Mouse (Mus musculus): ENCODE data around the gene Usp44. TPM values are rescaled to one million over a fixed set of nuclear protein-coding genes. Genes with fewer than 3 reads are reported as not detected.
"Not testable (repeated sequence)": the region's sequence is repeated elsewhere in the genome, so short reads cannot be mapped to it uniquely, and the experiment has no call there.

Usp44 gene
- polyA plus RNA-seq, 1 experiment: 1.3 TPM

GRCm38 (mm10) chr10:93831730-93832574 is 597 bp downstream of the Usp44 start:
- no peak for TF ChIP-seq POLR2A (IDR thresholded peaks at IDR 0.05; ENCODE audit: control insufficient read depth, extremely low read depth, insufficient read depth, low read length, poor library complexity)
- TF ChIP-seq CTCF (IDR thresholded peaks at IDR 0.05; ENCODE audit: borderline replicate concordance, control insufficient read depth, extremely low read depth, insufficient read depth, low read length, poor library complexity): no peak
- no peaks in the 10 kb centered on the region for H3K36me3 ChIP-seq (ENCODE audit: control insufficient read depth, insufficient read depth, low read length)
- peaks cover 17% of the 10 kb centered on the region for H3K4me1 ChIP-seq (replicated peaks; ENCODE audit: control insufficient read depth, insufficient read depth, low read length)
- peaks cover 4% of the 10 kb centered on the region; the same call in 1 of the 2 replicates for H3K27me3 ChIP-seq (ENCODE audit: control insufficient read depth, insufficient read depth, low read length)
- H3K27ac ChIP-seq (ENCODE audit: control insufficient read depth, insufficient read depth, low read length): no peak overlapping the region
- H3K4me3 ChIP-seq (ENCODE audit: control insufficient read depth, insufficient read depth, low read length): no peak overlapping the region
- WGBS: 61% methylated on average over 18 of the region's 18 CpGs
- DNase-seq: no peak

- no peak for TF ChIP-seq POLR2A (IDR thresholded peaks at IDR 0.05; ENCODE audit: control insufficient read depth, extremely low read depth, insufficient read depth, low read length, poor library complexity)
- no peak for TF ChIP-seq CTCF (IDR thresholded peaks at IDR 0.05; ENCODE audit: borderline replicate concordance, control insufficient read depth, extremely low read depth, insufficient read depth, low read length, poor library complexity)
- peaks cover 4% of the 10 kb centered on the region; the same call in 1 of the 2 replicates for H3K27me3 ChIP-seq (ENCODE audit: control insufficient read depth, insufficient read depth, low read length)
- H3K27ac ChIP-seq (ENCODE audit: control insufficient read depth, insufficient read depth, low read length): no peak overlapping the region
- H3K4me3 ChIP-seq (ENCODE audit: control insufficient read depth, insufficient read depth, low read length): no peak overlapping the region
- DNase-seq: no peak
- H3K36me3 ChIP-seq (ENCODE audit: control insufficient read depth, insufficient read depth, low read length): no peaks in the 10 kb centered on the region
- H3K4me1 ChIP-seq (replicated peaks; ENCODE audit: control insufficient read depth, insufficient read depth, low read length): peaks cover 17% of the 10 kb centered on the region
- WGBS: 82% methylated on average over 9 of the region's 9 CpGs
These were observed 1.5 kb downstream of the Usp44 start for GRCm38 (mm10) chr10:93832811-93833210.

- no peak for TF ChIP-seq CTCF (IDR thresholded peaks at IDR 0.05; ENCODE audit: borderline replicate concordance, control insufficient read depth, extremely low read depth, insufficient read depth, low read length, poor library complexity)
- no peak for TF ChIP-seq POLR2A (IDR thresholded peaks at IDR 0.05; ENCODE audit: control insufficient read depth, extremely low read depth, insufficient read depth, low read length, poor library complexity)
- peak overlapping the region; percentile 63 for H3K4me3 ChIP-seq (ENCODE audit: control insufficient read depth, insufficient read depth, low read length)
- H3K27me3 ChIP-seq (ENCODE audit: control insufficient read depth, insufficient read depth, low read length): peaks cover 4% of the 10 kb centered on the region; the same call in 1 of the 2 replicates
- no peak overlapping the region for H3K27ac ChIP-seq (ENCODE audit: control insufficient read depth, insufficient read depth, low read length)
- WGBS: 11% methylated on average over 16 of the region's 16 CpGs
- peaks cover 17% of the 10 kb centered on the region for H3K4me1 ChIP-seq (replicated peaks; ENCODE audit: control insufficient read depth, insufficient read depth, low read length)
- no peak for DNase-seq
- H3K36me3 ChIP-seq (ENCODE audit: control insufficient read depth, insufficient read depth, low read length): no peaks in the 10 kb centered on the region
These were observed 2.0 kb downstream of the Usp44 start for GRCm38 (mm10) chr10:93833370-93833698.

GRCm38 (mm10) chr10:93833699-93834393 is 2.5 kb downstream of the Usp44 start:
- Histone ChIP-seq H3K4me1 (replicated peaks; ENCODE audit: control insufficient read depth, insufficient read depth, low read length) (peaks cover 17% of the 10 kb centered on the region), H3K4me3 (ENCODE audit: control insufficient read depth, insufficient read depth, low read length) (peak overlapping the region; percentile 63), H3K27me3 (ENCODE audit: control insufficient read depth, insufficient read depth, low read length) (peaks cover 4% of the 10 kb centered on the region; the same call in 1 of the 2 replicates), H3K27ac (ENCODE audit: control insufficient read depth, insufficient read depth, low read length) (no peak overlapping the region), H3K36me3 (ENCODE audit: control insufficient read depth, insufficient read depth, low read length) (no peaks in the 10 kb centered on the region)
- peak; percentile 82 for DNase-seq
- no peak; the same call in 1 of the 2 replicates for TF ChIP-seq POLR2A (IDR thresholded peaks at IDR 0.05; ENCODE audit: control insufficient read depth, extremely low read depth, insufficient read depth, low read length, poor library complexity)
- TF ChIP-seq CTCF (IDR thresholded peaks at IDR 0.05; ENCODE audit: borderline replicate concordance, control insufficient read depth, extremely low read depth, insufficient read depth, low read length, poor library complexity): no peak; the same call in 1 of the 2 replicates
- WGBS: 1% methylated on average over 75 of the region's 75 CpGs

GRCm38 (mm10) chr10:93834394-93834745 is 3.0 kb downstream of the Usp44 start:
- Histone ChIP-seq H3K36me3 (ENCODE audit: control insufficient read depth, insufficient read depth, low read length) (no peaks in the 10 kb centered on the region), H3K27me3 (ENCODE audit: control insufficient read depth, insufficient read depth, low read length) (peaks cover 4% of the 10 kb centered on the region; the same call in 1 of the 2 replicates), H3K4me3 (ENCODE audit: control insufficient read depth, insufficient read depth, low read length) (peak overlapping the region; percentile 63), H3K4me1 (replicated peaks; ENCODE audit: control insufficient read depth, insufficient read depth, low read length) (peaks cover 17% of the 10 kb centered on the region), H3K27ac (ENCODE audit: control insufficient read depth, insufficient read depth, low read length) (no peak overlapping the region)
- 12% methylated on average over 13 of the region's 13 CpGs for WGBS
- DNase-seq: no peak
- no peak for TF ChIP-seq CTCF (IDR thresholded peaks at IDR 0.05; ENCODE audit: borderline replicate concordance, control insufficient read depth, extremely low read depth, insufficient read depth, low read length, poor library complexity)
- no peak for TF ChIP-seq POLR2A (IDR thresholded peaks at IDR 0.05; ENCODE audit: control insufficient read depth, extremely low read depth, insufficient read depth, low read length, poor library complexity)

GRCm38 (mm10) chr10:93835115-93835514 is 3.8 kb downstream of the Usp44 start:
- H3K4me3 ChIP-seq (ENCODE audit: control insufficient read depth, insufficient read depth, low read length); H3K27ac ChIP-seq (ENCODE audit: control insufficient read depth, insufficient read depth, low read length); H3K27me3 ChIP-seq (ENCODE audit: control insufficient read depth, insufficient read depth, low read length); DNase-seq; H3K36me3 ChIP-seq (ENCODE audit: control insufficient read depth, insufficient read depth, low read length): not testable (repeated sequence)
- peaks cover 12% of the 10 kb centered on the region; the same call in 1 of the 2 replicates for H3K4me1 ChIP-seq (replicated peaks; ENCODE audit: control insufficient read depth, insufficient read depth, low read length)
- 87% methylated on average over 7 of the region's 7 CpGs for WGBS

Data from thymus, adult 2 months (tissue).